Mouse (Mus musculus): Measurements from ENCODE around the gene Plcb1.

DNA sequence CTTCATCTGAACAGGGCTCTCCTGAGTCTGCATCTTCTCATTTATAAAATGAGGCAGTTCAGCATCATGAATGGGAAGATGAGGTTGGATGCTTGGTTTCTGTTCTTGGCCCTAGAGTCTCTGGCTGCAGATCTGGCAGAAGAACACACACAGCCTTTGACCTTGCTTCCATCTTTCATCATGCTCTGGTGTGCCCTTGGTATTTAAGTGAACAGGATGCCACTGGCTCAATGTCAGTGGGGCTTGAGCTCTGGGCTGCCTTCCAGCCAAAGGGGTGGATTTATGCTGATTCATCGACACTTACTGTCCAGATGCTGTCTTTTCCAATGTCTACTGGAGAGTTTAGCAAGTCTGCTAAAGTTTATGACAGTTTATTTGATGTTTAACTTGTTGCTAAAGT, 161.0 kb downstream of the Plcb1 start:
- TF ChIP-seq CTCF (IDR thresholded peaks at IDR 0.05; ENCODE audit: insufficient read depth, low read length), result no peak
- no peak for TF ChIP-seq POLR2A (IDR thresholded peaks at IDR 0.05; ENCODE audit: borderline replicate concordance, extremely low read depth, low read depth, low read length)

Data from lung, adult 2 months (tissue).